Mouse (Mus musculus): ENCODE data around the gene Mmp25.
"Not testable (repeated sequence)": the region's sequence is repeated elsewhere in the genome, so short reads cannot be mapped to it uniquely, and the experiment has no call there.

The Mmp25 gene

GRCm38 (mm10) chr17:23600641-23601622 is 44.1 kb downstream of the Mmp25 start, which contains the start of gene Zscan10:
Gene Zscan10 (plus strand): TSS chr17:23600856.
- DNase-seq (ENCODE audit: low spot score), result no peak

- peak; percentile 36 for DNase-seq (ENCODE audit: low spot score)
Measured at GRCm38 (mm10) chr17:23599605-23600063, 45.4 kb downstream of the Mmp25 start.

GRCm38 (mm10) chr17:23598582-23599552 is 46.2 kb downstream of the Mmp25 start, which contains the start of gene Zfp13:
Gene Zfp13 (minus strand): TSS chr17:23599487.
- DNase-seq (ENCODE audit: low spot score), result peak; percentile 66

DNA sequence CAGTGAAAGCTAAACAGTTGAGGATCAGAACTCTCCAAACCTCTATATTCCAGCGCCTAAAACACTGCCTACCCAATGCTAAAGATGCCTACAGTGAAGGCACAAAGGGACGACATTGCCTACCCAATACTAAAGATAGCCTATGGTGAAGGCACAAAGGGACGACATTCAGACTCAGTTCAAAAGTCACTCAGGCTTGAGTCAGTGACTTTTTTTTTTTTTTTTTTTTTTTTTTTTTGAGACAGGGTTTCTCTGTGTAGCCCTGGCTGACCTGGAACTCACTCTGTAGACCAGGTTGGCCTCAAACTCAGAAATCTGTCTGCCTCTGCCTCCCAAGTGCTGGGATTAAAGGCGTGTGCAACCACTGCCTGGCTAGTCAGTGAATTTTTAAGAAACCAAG is 49.9 kb downstream of the Mmp25 start:
- not testable (repeated sequence) for DNase-seq (ENCODE audit: low spot score)

- no peak for DNase-seq (ENCODE audit: low spot score)
Measured at GRCm38 (mm10) chr17:23592926-23593300, 52.2 kb downstream of the Mmp25 start.

- DNase-seq (ENCODE audit: low spot score), result peak; percentile 96
Measured at GRCm38 (mm10) chr17:23592208-23592925, 52.7 kb downstream of the Mmp25 start.

GRCm38 (mm10) chr17:23587253-23587652 is 57.8 kb downstream of the Mmp25 start:
- DNase-seq (ENCODE audit: low spot score), result no peak

GRCm38 (mm10) chr17:23585721-23586491 is 59.2 kb downstream of the Mmp25 start:
- no peak for DNase-seq (ENCODE audit: low spot score)

- DNase-seq (ENCODE audit: low spot score), result no peak
Measured at GRCm38 (mm10) chr17:23584786-23585185, 60.3 kb downstream of the Mmp25 start.
